8 mouse cellular contexts compared by ENCODE assay signal in the genomic region with DNA sequence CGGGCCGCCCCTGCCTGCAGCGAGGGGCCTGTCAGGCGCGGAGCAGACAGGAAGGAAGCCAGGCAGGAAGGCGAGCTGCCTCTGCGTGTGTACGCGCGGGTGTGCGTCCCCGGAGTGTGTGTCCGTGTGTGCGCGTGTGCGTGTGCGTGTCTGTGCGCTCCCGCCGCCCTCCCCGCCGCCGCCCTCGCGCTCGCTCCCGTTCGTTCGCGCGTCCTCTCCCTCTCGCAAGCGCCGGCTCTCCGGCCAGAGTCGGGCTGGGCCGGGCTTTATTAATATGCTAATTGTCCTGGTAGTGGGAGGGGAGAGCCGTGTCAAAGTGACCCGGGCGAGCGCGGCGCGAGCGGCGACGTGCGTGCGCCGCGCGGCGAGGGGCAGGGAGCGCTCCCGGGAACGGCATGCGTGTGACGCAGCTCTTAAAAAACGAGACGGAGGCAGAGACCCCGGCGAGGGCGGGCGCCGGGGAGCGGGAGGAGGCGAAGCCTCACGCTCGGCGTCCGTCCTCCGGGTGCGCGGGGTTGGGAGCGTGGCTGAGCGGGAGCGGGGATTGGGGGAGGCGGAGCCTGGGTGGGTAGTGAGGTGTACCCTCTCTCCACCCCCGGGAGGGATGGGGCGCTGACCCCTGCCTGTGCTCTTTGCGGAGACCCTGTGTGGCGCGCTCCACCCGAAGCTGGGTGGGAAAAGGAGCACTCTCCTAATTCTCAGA. TPM values are rescaled to one million over a fixed set of nuclear protein-coding genes. Genes with fewer than 3 reads are reported as not detected.
DNase-seq lines count a peak whose midpoint lies in the region; ATAC-seq and TF ChIP-seq lines count a peak whose summit lies in the region.

A gene (minus strand): TSS at position 222 of the 703 bp plus-strand sequence.

- H3K27ac ChIP-seq in gastrocnemius, adult 2 months = peak within 1 kb of the TSS; percentile 97
- peak within 1 kb of the TSS; percentile 91 for H3K27ac ChIP-seq in hindbrain, embryonic 16.5 days (ENCODE audit: low read depth, low read length)

- peak within 1 kb of the TSS; percentile 99 for H3K9ac ChIP-seq in hindbrain, embryonic 16.5 days (ENCODE audit: low read depth, low read length)

- ATAC-seq in hindbrain, embryonic 16.5 days = peak; percentile 81

- no peaks in the 10 kb centered on the region for H3K27me3 ChIP-seq in hindbrain, embryonic 16.5 days (replicated peaks; ENCODE audit: control insufficient read depth, insufficient read depth, low read length)

- peak; percentile 86 for DNase-seq in NIH3T3 (ENCODE audit: low read depth)
- peak; percentile 55 to 81 for DNase-seq in cerebellum, postnatal 4 days (ENCODE audit: low spot score in 2 of 2)
- peak; percentile 93 for DNase-seq in gastrocnemius, adult 2 months
- peak; percentile 75 to 85 for DNase-seq in left cerebral cortex, adult 18-20 months (ENCODE audit: low spot score in 2 of 2)
- DNase-seq in lung, postnatal 4 days = peak; percentile 90 to 94
- DNase-seq in retina, postnatal 7 days (ENCODE audit: low read depth, low spot score) = peak; percentile 77
- DNase-seq in urinary bladder, adult 18-20 months (ENCODE audit: low spot score in 2 of 2) = peak; percentile 75 to 85

- WGBS in hindbrain, embryonic 16.5 days = under 1% methylated on average over 68 of the region's 84 CpGs

- peak within 1 kb of the TSS; percentile 88 for H3K4me2 ChIP-seq in hindbrain, embryonic 16.5 days (ENCODE audit: low read length)

- no peaks in the 10 kb centered on the region for H3K36me3 ChIP-seq in hindbrain, embryonic 16.5 days (ENCODE audit: control insufficient read depth, insufficient read depth, low read length)

- TF ChIP-seq CTCF in gastrocnemius, adult 2 months (IDR thresholded peaks at IDR 0.05) = no peak

- intact Hi-C loops in gastrocnemius, adult 2 months (cut with DNase I) = loop anchor here (5.0 kb wide), 1 partner anchor 43 kb away; a partner anchor contains a TSS

- peaks cover 51% of the 10 kb centered on the region for H3K4me1 ChIP-seq in hindbrain, embryonic 16.5 days (ENCODE audit: control insufficient read depth, insufficient read depth, low read depth, low read length)

- H3K9me3 ChIP-seq in hindbrain, embryonic 16.5 days (ENCODE audit: control insufficient read depth, low read length) = no peaks in the 10 kb centered on the region

- peak within 1 kb of the TSS; percentile 97 for H3K4me3 ChIP-seq in gastrocnemius, adult 2 months
- H3K4me3 ChIP-seq in hindbrain, embryonic 16.5 days (ENCODE audit: low read length) = peak within 1 kb of the TSS; percentile 97

RNA-seq across cellular contexts. Expression of the gene that starts here (rescaled TPM):
- total RNA-seq in gastrocnemius, adult 2 months (2021) = 10 to 100 TPM; 17.8 to 19.5 TPM
- polyA plus RNA-seq in hindbrain, embryonic 16.5 days (2015; fragmentation: Nextera tagmentation; extraction: Ambion mirVana) = 50.6 and 88.5 TPM in 2 replicates
- 100 to 1,000 TPM; 113 to 123 TPM for total RNA-seq in left cerebral cortex, adult 18-20 months (2021)

Comparison
In these comparisons a context has a peak if more than half of its experiments do, and no peak if none do; other contexts are left out.
1. Peak in every context shown above with its lines: DNase-seq, ATAC-seq, H3K4me3 ChIP-seq and H3K27ac ChIP-seq.
2. RNA of the gene that starts here (total RNA-seq): 113 to 123 TPM in left cerebral cortex, adult 18-20 months; 17.8 to 19.5 TPM in gastrocnemius, adult 2 months; every median in the first group is over 4 times any median in the second.